Mouse (Mus musculus) limb, embryonic 15.5 days (tissue): ENCODE results near the gene Calm5. TPM values are rescaled to one million over a fixed set of nuclear protein-coding genes. Genes with fewer than 3 reads are reported as not detected.
"Not testable (repeated sequence)": the region's sequence is repeated elsewhere in the genome, so short reads cannot be mapped to it uniquely, and the experiment has no call there.

Experiments used
- ATAC-seq: fragments of 200-750 bp; cut with Nextera tagmentation; 2 replicates; pipeline ENCODE4 v1.8.0; 2017; ENCODE audit warnings: low read depth, moderate TSS enrichment; ENCODE audit not compliant: insufficient number of reproducible peaks, low FRiP score, low TSS enrichment
- H3K27ac ChIP-seq: fragments of 300-500 bp; sonication (generic); 2 replicates; pipeline ENCODE4 v1.5.1; 2015; ENCODE audit warnings: moderate library complexity, mild to moderate bottlenecking, inconsistent platforms
- H3K27me3 ChIP-seq: fragments of 300-500 bp; sonication (generic); 2 replicates; pipeline ENCODE4 v1.6.1; 2015; ENCODE audit warnings: inconsistent platforms
- H3K36me3 ChIP-seq: fragments of 300-500 bp; sonication (generic); 2 replicates; pipeline ENCODE4 v1.6.1; 2015; ENCODE audit warnings: inconsistent platforms
- H3K4me1 ChIP-seq: fragments of 300-500 bp; sonication (generic); 2 replicates; pipeline ENCODE4 v1.6.1; 2015; ENCODE audit warnings: inconsistent platforms
- H3K4me2 ChIP-seq: fragments of 300-500 bp; sonication (generic); 2 replicates; pipeline ENCODE4 v1.6.1; 2015; ENCODE audit warnings: mild to moderate bottlenecking, inconsistent platforms
- H3K4me3 ChIP-seq: fragments of 300-500 bp; sonication (generic); 2 replicates; pipeline ENCODE4 v1.5.1; 2015; ENCODE audit warnings: mild to moderate bottlenecking, inconsistent platforms
- H3K9ac ChIP-seq: fragments of 300-500 bp; sonication (generic); 2 replicates; pipeline ENCODE4 v1.6.1; 2015; ENCODE audit warnings: inconsistent platforms
- H3K9me3 ChIP-seq: fragments of 300-500 bp; sonication (generic); 2 replicates; pipeline ENCODE4 v1.6.1; 2016; ENCODE audit warnings: inconsistent platforms
- WGBS: fragments of 180-500 bp; shearing (Covaris S2); methylation state at CpG from one replicate; pipeline ENCODE4 v1.1.7; 2015; 5-methylcytosine and 5-hydroxymethylcytosine counted together
- polyA plus RNA-seq: library from polyadenylated mRNA; unstranded; fragments of >200 nt; fragmentation: Nextera tagmentation; extraction: Ambion mirVana; gene quantifications from 2 replicates; pipeline ENCODE4 v1.2.1, GENCODE M21; 2015

Calm5 gene
- polyA plus RNA-seq = 3.2 and 3.5 TPM in 2 replicates

GRCm38 (mm10) chr13:3853648-3854333, at the start of gene Calm5:
Calm5 (plus strand) TSS chr13:3854173.
- not testable (repeated sequence) for H3K27me3 ChIP-seq, ATAC-seq, H3K9me3 ChIP-seq, H3K36me3 ChIP-seq, H3K4me1 ChIP-seq, H3K4me3 ChIP-seq, H3K27ac ChIP-seq, H3K9ac ChIP-seq, H3K4me2 ChIP-seq
- 85% methylated on average over 3 of the region's 3 CpGs for WGBS

DNA sequence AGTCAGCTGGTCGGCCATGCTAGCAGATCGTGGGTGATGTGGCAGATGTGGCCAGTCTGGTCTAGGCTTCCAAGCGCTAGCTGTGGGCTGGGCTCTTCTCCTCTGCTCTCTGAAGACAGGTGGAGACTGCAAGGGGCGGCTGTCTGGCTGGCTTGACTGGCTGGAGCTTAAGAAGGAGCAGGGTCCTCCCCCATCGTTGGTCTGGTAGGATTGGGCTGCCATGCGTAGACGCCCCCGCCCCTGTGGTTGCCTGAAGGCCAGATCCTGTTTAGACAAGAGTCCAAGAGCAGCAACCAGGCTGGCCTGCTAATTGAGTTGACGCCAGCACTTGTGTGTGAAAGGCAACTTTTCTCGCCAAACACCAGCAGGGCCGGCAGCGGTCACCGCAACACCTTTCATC, 49.8 kb upstream of the Calm5 start, which contains the start of gene Calml3:
Calml3 (minus strand) TSS at position 131 of the 400 bp plus-strand sequence.
- no peak within 1 kb of the TSS for H3K4me2 ChIP-seq
- peak; percentile 53; the same call in 1 of the 2 replicates for ATAC-seq
- 66% methylated on average over 13 of the region's 13 CpGs for WGBS
- H3K4me1 ChIP-seq = peaks cover 32% of the 10 kb centered on the region
- H3K9ac ChIP-seq = no peak within 1 kb of the TSS
- no peak within 1 kb of the TSS for H3K4me3 ChIP-seq
- no peak within 1 kb of the TSS; the same call in 1 of the 2 replicates for H3K27ac ChIP-seq
- no peaks in the 10 kb centered on the region for H3K9me3 ChIP-seq
- H3K36me3 ChIP-seq = no peaks in the 10 kb centered on the region
- H3K27me3 ChIP-seq = no peaks in the 10 kb centered on the region

DNA sequence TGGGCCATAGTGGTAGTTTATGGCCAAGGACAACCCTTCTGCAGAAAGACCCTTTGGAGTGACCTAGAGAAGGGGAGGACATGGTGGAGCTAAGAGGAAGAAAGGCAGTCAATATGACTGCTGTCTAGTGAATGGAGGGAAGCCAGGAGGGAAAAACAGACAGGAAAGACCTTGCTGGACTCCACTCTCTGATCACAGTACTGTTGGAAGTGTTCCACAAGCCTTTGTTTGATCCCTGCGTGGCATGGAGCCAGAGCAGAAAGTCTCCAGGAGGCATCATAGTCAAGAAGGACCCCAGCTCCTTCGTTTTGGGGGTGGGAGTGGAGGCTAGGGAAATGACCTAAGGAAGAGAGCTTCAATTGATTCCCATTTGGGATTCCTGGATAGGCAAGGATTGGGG, 48.8 kb upstream of the Calm5 start:
- Histone ChIP-seq H3K36me3 (no peaks in the 10 kb centered on the region), H3K4me2 (no peak overlapping the region), H3K27me3 (no peaks in the 10 kb centered on the region), H3K27ac (no peak overlapping the region), H3K4me3 (no peak overlapping the region), H3K9ac (no peak overlapping the region), H3K9me3 (no peaks in the 10 kb centered on the region), H3K4me1 (peaks cover 32% of the 10 kb centered on the region)
- no peak for ATAC-seq
- WGBS = 60% methylated on average over 2 of the region's 2 CpGs

DNA sequence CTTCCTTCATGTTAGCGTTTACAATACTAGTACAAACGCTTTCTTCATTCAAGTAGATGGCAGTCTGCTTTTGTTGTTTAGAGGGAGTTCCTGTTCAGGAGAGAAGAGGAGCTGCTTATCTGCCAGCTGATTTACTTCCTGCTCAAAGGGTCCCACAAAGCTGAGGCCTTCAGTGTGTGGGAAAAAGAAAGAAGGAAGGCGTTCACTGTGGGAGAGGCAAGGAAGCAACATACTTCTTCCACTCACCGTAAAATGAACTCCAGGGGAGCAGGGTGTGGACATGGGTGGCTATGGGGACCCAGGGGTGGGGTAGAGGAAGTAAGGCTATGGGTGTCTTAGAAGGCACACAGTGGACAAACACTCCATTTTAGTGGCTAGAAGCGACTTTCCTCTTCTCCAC, 48.3 kb upstream of the Calm5 start:
- Histone ChIP-seq H3K4me1 (peaks cover 28% of the 10 kb centered on the region), H3K4me2 (no peak overlapping the region), H3K36me3 (no peaks in the 10 kb centered on the region), H3K9me3 (no peaks in the 10 kb centered on the region), H3K27ac (no peak overlapping the region; the same call in 1 of the 2 replicates), H3K27me3 (no peaks in the 10 kb centered on the region), H3K9ac (no peak overlapping the region), H3K4me3 (no peak overlapping the region)
- ATAC-seq = no peak
- WGBS = 70% methylated on average over 5 of the region's 5 CpGs

- ATAC-seq = 0 out of 2 replicates have a peak, but pooled peaks have one; percentile 30
- WGBS = 57% methylated on average over 7 of the region's 7 CpGs
- H3K9me3 ChIP-seq = no peaks in the 10 kb centered on the region
- H3K36me3 ChIP-seq = no peaks in the 10 kb centered on the region
- no peak overlapping the region for H3K9ac ChIP-seq
- peaks cover 21% of the 10 kb centered on the region for H3K4me1 ChIP-seq
- H3K27me3 ChIP-seq = no peaks in the 10 kb centered on the region
- no peak overlapping the region for H3K4me2 ChIP-seq
- H3K4me3 ChIP-seq = no peak overlapping the region
- peak overlapping the region; percentile 65 for H3K27ac ChIP-seq
Measured at GRCm38 (mm10) chr13:3807131-3807827, 46.7 kb upstream of the Calm5 start.

DNA sequence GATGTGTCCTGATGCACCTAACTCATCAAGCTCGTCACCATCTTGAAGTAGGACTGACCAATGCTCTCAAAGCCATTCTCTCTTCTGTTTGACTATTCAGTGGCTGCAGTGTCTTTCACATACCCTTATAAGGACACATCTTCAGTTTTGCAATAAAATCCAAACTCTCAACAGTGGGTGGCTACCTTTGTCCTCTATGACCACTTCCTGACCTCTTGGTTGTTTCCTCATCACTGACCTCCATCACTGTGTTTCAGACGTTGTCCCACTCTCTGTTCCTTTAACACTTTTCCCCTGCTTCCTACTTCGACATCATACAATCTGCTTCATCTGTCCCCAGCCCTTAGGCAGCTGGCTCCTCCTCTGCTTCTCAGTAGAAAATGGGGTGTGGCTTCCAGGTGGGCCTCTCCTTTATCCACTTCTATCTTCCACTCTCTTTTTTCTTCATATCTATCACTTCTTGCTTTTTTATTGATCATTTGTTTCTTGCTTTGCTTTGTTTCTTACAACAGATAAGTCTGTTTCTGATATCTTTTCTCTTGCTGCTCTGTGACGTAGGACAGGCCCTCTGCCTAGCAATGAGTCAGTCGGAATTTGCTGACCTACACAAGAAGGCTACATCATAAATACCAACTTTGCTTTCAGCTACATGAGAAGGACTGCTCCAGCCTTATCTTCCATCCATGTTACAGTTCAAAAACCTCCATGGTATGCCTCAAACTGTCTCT, 35.8 kb upstream of the Calm5 start:
- Histone ChIP-seq H3K4me1 (no peaks in the 10 kb centered on the region), H3K4me2 (no peak overlapping the region), H3K27ac (no peak overlapping the region), H3K9ac (no peak overlapping the region), H3K27me3 (no peaks in the 10 kb centered on the region), H3K36me3 (no peaks in the 10 kb centered on the region), H3K4me3 (no peak overlapping the region), H3K9me3 (no peaks in the 10 kb centered on the region)
- no peak for ATAC-seq
- WGBS = 67% methylated on average over 5 of the region's 5 CpGs

GRCm38 (mm10) chr13:3818740-3819076, 35.3 kb upstream of the Calm5 start:
- ATAC-seq = no peak
- Histone ChIP-seq H3K9ac (no peak overlapping the region), H3K4me3 (no peak overlapping the region), H3K4me1 (no peaks in the 10 kb centered on the region), H3K36me3 (no peaks in the 10 kb centered on the region), H3K9me3 (no peaks in the 10 kb centered on the region), H3K27me3 (no peaks in the 10 kb centered on the region), H3K27ac (no peak overlapping the region), H3K4me2 (no peak overlapping the region)
- 84% methylated on average over 2 of the region's 2 CpGs for WGBS

GRCm38 (mm10) chr13:3822105-3822504, 31.9 kb upstream of the Calm5 start:
- Histone ChIP-seq H3K27ac (no peak overlapping the region), H3K9ac (no peak overlapping the region), H3K9me3 (no peaks in the 10 kb centered on the region), H3K36me3 (no peaks in the 10 kb centered on the region), H3K4me3 (no peak overlapping the region), H3K4me1 (no peaks in the 10 kb centered on the region), H3K27me3 (no peaks in the 10 kb centered on the region), H3K4me2 (no peak overlapping the region)
- WGBS = 56% methylated on average over 4 of the region's 4 CpGs
- no peak for ATAC-seq

- Histone ChIP-seq H3K27ac (no peak overlapping the region), H3K27me3 (no peaks in the 10 kb centered on the region), H3K4me1 (no peaks in the 10 kb centered on the region), H3K4me2 (no peak overlapping the region), H3K36me3 (no peaks in the 10 kb centered on the region), H3K4me3 (no peak overlapping the region), H3K9ac (no peak overlapping the region), H3K9me3 (no peaks in the 10 kb centered on the region)
- ATAC-seq = no peak
Measured at GRCm38 (mm10) chr13:3825726-3826125, 28.2 kb upstream of the Calm5 start.

GRCm38 (mm10) chr13:3831546-3831945, 22.4 kb upstream of the Calm5 start:
- Histone ChIP-seq H3K4me3 (no peak overlapping the region), H3K27me3 (no peaks in the 10 kb centered on the region), H3K9ac (no peak overlapping the region), H3K9me3 (no peaks in the 10 kb centered on the region), H3K36me3 (no peaks in the 10 kb centered on the region), H3K4me1 (no peaks in the 10 kb centered on the region), H3K4me2 (no peak overlapping the region), H3K27ac (peak overlapping the region; percentile 43)
- 71% methylated on average over 5 of the region's 5 CpGs for WGBS
- ATAC-seq = no peak

GRCm38 (mm10) chr13:3831994-3832393, 22.0 kb upstream of the Calm5 start:
- Histone ChIP-seq H3K4me1 (no peaks in the 10 kb centered on the region), H3K4me3 (no peak overlapping the region), H3K27ac (peak overlapping the region; percentile 54), H3K27me3 (no peaks in the 10 kb centered on the region), H3K9me3 (no peaks in the 10 kb centered on the region), H3K9ac (no peak overlapping the region), H3K4me2 (no peak overlapping the region), H3K36me3 (no peaks in the 10 kb centered on the region)
- no peak for ATAC-seq
- 48% methylated on average over 1 of the region's 1 CpGs for WGBS

GRCm38 (mm10) chr13:3832450-3832849, 21.5 kb upstream of the Calm5 start:
- no peak for ATAC-seq
- Histone ChIP-seq H3K9ac (no peak overlapping the region), H3K27ac (peak overlapping the region; percentile 54), H3K36me3 (no peaks in the 10 kb centered on the region), H3K27me3 (no peaks in the 10 kb centered on the region), H3K4me2 (no peak overlapping the region), H3K9me3 (no peaks in the 10 kb centered on the region), H3K4me3 (no peak overlapping the region), H3K4me1 (no peaks in the 10 kb centered on the region)
- 41% methylated on average over 2 of the region's 2 CpGs for whole genome bisulfite sequencing
